Mouse (Mus musculus): ENCODE data around the gene Ceacam3.
A peak's percentile ranks its signal among the peaks of the same experiment; 100 is the strongest.
"Not testable (repeated sequence)": the region's sequence is repeated elsewhere in the genome, so short reads cannot be mapped to it uniquely, and the experiment has no call there.

Ceacam3 gene

GRCm38 (mm10) chr7:17149931-17150330, at the start of gene Ceacam3:
Gene Ceacam3, plus strand, starts transcription at chr7:17150282.
- no peak for DNase-seq (ENCODE audit: low read depth, low spot score)

GRCm38 (mm10) chr7:17101631-17102030, 48.5 kb upstream of the Ceacam3 start:
- not testable (repeated sequence) for DNase-seq (ENCODE audit: low read depth, low spot score)

- no peak for DNase-seq (ENCODE audit: low read depth, low spot score)
These were observed 14.8 kb upstream of the Ceacam3 start for GRCm38 (mm10) chr7:17135307-17135706.

GRCm38 (mm10) chr7:17155634-17156033, 5.6 kb downstream of the Ceacam3 start:
- peak; percentile 41 for DNase-seq (ENCODE audit: low read depth, low spot score)

- no peak for DNase-seq (ENCODE audit: low read depth, low spot score)
These were observed 7.0 kb downstream of the Ceacam3 start for GRCm38 (mm10) chr7:17156885-17157677.

- DNase-seq (ENCODE audit: low read depth, low spot score): no peak
These were observed 8.9 kb downstream of the Ceacam3 start for GRCm38 (mm10) chr7:17159011-17159410.

- no peak for DNase-seq (ENCODE audit: low read depth, low spot score)
These were observed 21.7 kb downstream of the Ceacam3 start for GRCm38 (mm10) chr7:17171827-17172226.

GRCm38 (mm10) chr7:17203177-17203576, 53.1 kb downstream of the Ceacam3 start, which contains the start of gene Psg29:
Gene Psg29, plus strand, starts transcription at chr7:17203477.
- DNase-seq (ENCODE audit: low read depth, low spot score): no peak

- no peak for DNase-seq (ENCODE audit: low read depth, low spot score)
These were observed 55.6 kb downstream of the Ceacam3 start for GRCm38 (mm10) chr7:17205530-17206184.

Measured in retina, adult 2 months (tissue).